Mouse (Mus musculus) liver, adult 2 months (tissue): ENCODE measurements around the gene Sh3d19.
A peak's percentile ranks its signal among the peaks of the same experiment; 100 is the strongest.

Source experiments
- CTCF ChIP-seq: fragments of 200-500 bp; IDR thresholded peaks from 2 replicates; pipeline ENCODE4 v1.5.1; 2011; ENCODE audit warnings: low read depth, low read length, control low read depth
- POLR2A ChIP-seq: fragments of 200-500 bp; IDR thresholded peaks from 2 replicates; pipeline ENCODE4 v1.6.1; 2011; ENCODE audit warnings: low read length, control low read depth; ENCODE audit not compliant: insufficient read depth; ENCODE audit errors: extremely low read depth

DNA sequence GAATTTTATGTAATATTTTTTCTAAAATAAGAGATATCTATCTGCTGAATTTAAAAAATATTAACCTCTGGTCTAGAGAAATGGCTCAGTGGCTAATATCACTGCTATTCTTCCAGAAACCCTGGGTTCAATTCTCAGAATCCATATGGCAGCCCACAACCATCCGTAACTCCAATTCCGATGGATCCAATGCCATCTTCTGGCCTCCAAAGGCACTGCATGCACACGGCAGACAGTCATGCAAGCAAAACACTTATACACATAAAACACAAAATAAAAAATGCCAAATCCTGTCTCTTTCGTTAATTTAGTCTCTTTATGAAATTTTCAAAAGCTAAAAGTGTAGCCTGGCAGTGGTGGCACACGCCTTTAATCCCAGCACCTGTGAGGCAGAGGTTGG is 104.7 kb downstream of the Sh3d19 start:
- peak; percentile 54; the same call in 1 of the 2 replicates for TF ChIP-seq CTCF
- no peak for TF ChIP-seq POLR2A
